Mouse (Mus musculus): ENCODE results near the gene Crybg1. TPM values are rescaled to one million over a fixed set of nuclear protein-coding genes. Genes with fewer than 3 reads are reported as not detected.

The Crybg1 gene
- polyA plus RNA-seq, 1 experiment from 2014 or later = 1.0 TPM

DNA sequence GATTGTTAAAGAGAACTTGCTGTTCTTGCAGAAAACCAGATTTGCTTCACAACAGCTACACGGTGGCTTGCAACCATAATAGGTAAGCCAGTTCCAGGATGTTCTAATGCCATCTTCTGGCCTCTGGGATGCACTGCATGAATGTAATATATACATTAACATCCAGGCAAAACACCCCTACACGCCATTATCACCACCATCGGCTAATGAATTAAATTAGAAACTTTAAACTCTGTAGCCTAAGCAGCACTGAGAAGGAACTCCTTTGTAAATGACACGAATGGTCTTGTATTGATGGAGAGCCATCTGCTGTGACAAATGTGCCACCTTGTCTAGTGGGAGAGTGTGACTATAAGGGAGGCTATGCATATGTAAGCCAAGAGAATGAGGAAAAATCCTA is 11.5 kb upstream of the Crybg1 start:
- Histone ChIP-seq H3K4me1 (ENCODE audit: control insufficient read depth, low read depth, low read length) (peaks cover 15% of the 10 kb centered on the region), H3K9me3 (replicated peaks; ENCODE audit: control insufficient read depth, low read length) (no peaks in the 10 kb centered on the region), H3K27ac (ENCODE audit: low read length) (no peak overlapping the region), H3K4me3 (ENCODE audit: low read depth, low read length) (no peak overlapping the region), H3K9ac (ENCODE audit: low read depth, low read length) (no peak overlapping the region), H3K4me2 (ENCODE audit: low read depth, low read length) (no peak overlapping the region), H3K36me3 (ENCODE audit: control insufficient read depth, insufficient read depth) (no peaks in the 10 kb centered on the region), H3K27me3 (ENCODE audit: control insufficient read depth, insufficient read depth, low read depth, low read length) (no peaks in the 10 kb centered on the region)
- 46% methylated on average over 4 of the region's 4 CpGs for WGBS (ENCODE audit: insufficient replicate concordance)
- no peak for ATAC-seq (ENCODE audit: low read depth)

DNA sequence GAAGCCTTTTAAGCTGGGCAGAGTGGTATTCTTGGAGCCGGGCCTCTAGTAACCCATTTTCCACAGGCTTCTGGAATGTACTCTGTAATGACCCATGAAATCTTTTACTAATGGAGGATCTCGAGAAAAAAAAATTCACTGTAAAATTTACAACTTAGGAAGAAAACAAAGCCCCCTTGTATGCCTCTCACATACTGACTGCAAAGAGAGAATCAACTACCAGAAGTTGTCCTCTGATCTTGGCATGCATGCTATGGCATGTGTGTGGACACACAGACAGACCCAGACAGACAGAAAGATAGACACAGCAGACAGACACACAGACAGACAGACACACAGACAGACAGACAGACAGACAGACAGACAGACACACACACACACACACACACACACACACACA is 8.8 kb upstream of the Crybg1 start:
- Histone ChIP-seq H3K27ac (ENCODE audit: low read length) (no peak overlapping the region), H3K4me2 (ENCODE audit: low read depth, low read length) (no peak overlapping the region), H3K9ac (ENCODE audit: low read depth, low read length) (no peak overlapping the region), H3K9me3 (replicated peaks; ENCODE audit: control insufficient read depth, low read length) (no peaks in the 10 kb centered on the region), H3K4me1 (ENCODE audit: control insufficient read depth, low read depth, low read length) (no peaks in the 10 kb centered on the region), H3K4me3 (ENCODE audit: low read depth, low read length) (no peak overlapping the region), H3K27me3 (ENCODE audit: control insufficient read depth, insufficient read depth, low read depth, low read length) (no peaks in the 10 kb centered on the region), H3K36me3 (ENCODE audit: control insufficient read depth, insufficient read depth) (no peaks in the 10 kb centered on the region)
- WGBS (ENCODE audit: insufficient replicate concordance) = 58% methylated on average over 2 of the region's 2 CpGs
- ATAC-seq (ENCODE audit: low read depth) = no peak

GRCm38 (mm10) chr10:44150501-44150900 is 1.8 kb upstream of the Crybg1 start:
- peaks cover 3% of the 10 kb centered on the region; the same call in 1 of the 2 replicates for H3K4me1 ChIP-seq (ENCODE audit: control insufficient read depth, low read depth, low read length)
- H3K27ac ChIP-seq (ENCODE audit: low read length) = no peak overlapping the region
- no peaks in the 10 kb centered on the region for H3K9me3 ChIP-seq (replicated peaks; ENCODE audit: control insufficient read depth, low read length)
- ATAC-seq (ENCODE audit: low read depth) = no peak
- no peak overlapping the region for H3K9ac ChIP-seq (ENCODE audit: low read depth, low read length)
- no peak overlapping the region for H3K4me2 ChIP-seq (ENCODE audit: low read depth, low read length)
- no peaks in the 10 kb centered on the region for H3K36me3 ChIP-seq (ENCODE audit: control insufficient read depth, insufficient read depth)
- 61% methylated on average over 2 of the region's 2 CpGs for WGBS (ENCODE audit: insufficient replicate concordance)
- H3K4me3 ChIP-seq (ENCODE audit: low read depth, low read length) = no peak overlapping the region
- H3K27me3 ChIP-seq (ENCODE audit: control insufficient read depth, insufficient read depth, low read depth, low read length) = peaks cover 18% of the 10 kb centered on the region

DNA sequence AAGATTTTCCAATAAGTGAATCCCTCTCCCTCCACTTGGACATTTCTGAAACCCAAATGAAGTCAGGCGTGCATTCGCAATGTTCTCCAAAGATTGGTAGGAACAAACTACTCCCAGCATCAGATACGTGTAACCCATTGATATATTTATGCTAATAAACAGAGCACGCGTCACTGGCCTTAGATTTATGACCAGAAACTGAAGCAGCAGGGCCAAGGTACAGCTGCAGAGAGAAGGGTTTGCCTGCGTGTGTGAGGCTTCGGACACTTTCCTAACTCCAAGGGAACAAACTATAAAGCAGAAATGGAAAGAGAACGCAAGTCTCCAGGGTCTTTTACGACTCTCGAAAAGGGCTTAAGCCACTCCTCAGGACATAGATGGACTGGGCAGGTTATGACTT is 5.3 kb downstream of the Crybg1 start:
- H3K4me2 ChIP-seq (ENCODE audit: low read depth, low read length) = no peak overlapping the region
- H3K27ac ChIP-seq (ENCODE audit: low read length) = no peak overlapping the region
- H3K9me3 ChIP-seq (replicated peaks; ENCODE audit: control insufficient read depth, low read length) = no peaks in the 10 kb centered on the region
- H3K36me3 ChIP-seq (ENCODE audit: control insufficient read depth, insufficient read depth) = no peaks in the 10 kb centered on the region
- no peaks in the 10 kb centered on the region for H3K4me1 ChIP-seq (ENCODE audit: control insufficient read depth, low read depth, low read length)
- H3K27me3 ChIP-seq (ENCODE audit: control insufficient read depth, insufficient read depth, low read depth, low read length) = peaks cover 6% of the 10 kb centered on the region
- H3K9ac ChIP-seq (ENCODE audit: low read depth, low read length) = no peak overlapping the region
- no peak for ATAC-seq (ENCODE audit: low read depth)
- WGBS (ENCODE audit: insufficient replicate concordance) = 73% methylated on average over 10 of the region's 10 CpGs
- H3K4me3 ChIP-seq (ENCODE audit: low read depth, low read length) = no peak overlapping the region

DNA sequence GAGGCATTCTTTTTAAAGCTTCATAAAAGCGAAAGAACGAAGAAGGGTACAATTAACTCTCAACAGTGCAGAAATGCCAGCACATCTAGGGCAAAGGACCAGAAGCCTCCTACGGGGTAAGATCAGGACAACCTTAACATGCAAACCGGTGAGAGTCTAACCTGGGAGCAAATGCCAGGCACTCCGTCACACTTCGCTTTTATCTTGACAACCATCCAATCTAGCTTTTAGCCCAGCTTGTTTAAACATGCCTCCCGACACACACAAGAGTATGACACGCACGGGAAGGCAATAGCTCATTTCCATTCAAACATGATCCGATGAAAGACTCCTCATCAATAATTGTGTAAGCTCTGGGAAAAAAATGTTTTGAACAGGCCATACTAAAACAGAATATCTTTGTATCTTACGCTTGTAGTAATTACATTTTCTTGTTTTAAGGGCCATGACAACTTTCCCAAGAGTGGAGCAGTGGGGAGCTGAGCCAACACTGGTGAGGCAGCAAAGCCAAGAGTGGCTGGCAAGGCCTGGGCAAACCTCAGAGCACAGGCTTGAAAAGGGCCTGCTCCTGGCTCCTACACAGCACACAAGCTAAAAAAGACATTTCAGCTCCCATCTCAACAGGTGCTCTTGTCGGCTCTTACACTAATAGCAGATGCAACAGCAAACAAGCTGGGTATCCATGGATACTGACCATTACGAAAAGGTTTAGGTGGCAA is 10.4 kb downstream of the Crybg1 start:
- H3K9me3 ChIP-seq (replicated peaks; ENCODE audit: control insufficient read depth, low read length) = no peaks in the 10 kb centered on the region
- no peak overlapping the region for H3K4me2 ChIP-seq (ENCODE audit: low read depth, low read length)
- no peaks in the 10 kb centered on the region for H3K27me3 ChIP-seq (ENCODE audit: control insufficient read depth, insufficient read depth, low read depth, low read length)
- no peak overlapping the region for H3K9ac ChIP-seq (ENCODE audit: low read depth, low read length)
- H3K36me3 ChIP-seq (ENCODE audit: control insufficient read depth, insufficient read depth) = no peaks in the 10 kb centered on the region
- WGBS (ENCODE audit: insufficient replicate concordance) = 65% methylated on average over 13 of the region's 13 CpGs
- no peaks in the 10 kb centered on the region for H3K4me1 ChIP-seq (ENCODE audit: control insufficient read depth, low read depth, low read length)
- no peak overlapping the region for H3K4me3 ChIP-seq (ENCODE audit: low read depth, low read length)
- no peak overlapping the region for H3K27ac ChIP-seq (ENCODE audit: low read length)
- no peak for ATAC-seq (ENCODE audit: low read depth)

GRCm38 (mm10) chr10:44126047-44126446 is 22.6 kb downstream of the Crybg1 start:
- H3K4me1 ChIP-seq (ENCODE audit: control insufficient read depth, low read depth, low read length) = no peaks in the 10 kb centered on the region
- H3K4me2 ChIP-seq (ENCODE audit: low read depth, low read length) = no peak overlapping the region
- no peaks in the 10 kb centered on the region for H3K27me3 ChIP-seq (ENCODE audit: control insufficient read depth, insufficient read depth, low read depth, low read length)
- no peak for ATAC-seq (ENCODE audit: low read depth)
- H3K4me3 ChIP-seq (ENCODE audit: low read depth, low read length) = no peak overlapping the region
- 70% methylated on average over 5 of the region's 5 CpGs for WGBS (ENCODE audit: insufficient replicate concordance)
- H3K9ac ChIP-seq (ENCODE audit: low read depth, low read length) = no peak overlapping the region
- no peaks in the 10 kb centered on the region for H3K9me3 ChIP-seq (replicated peaks; ENCODE audit: control insufficient read depth, low read length)
- H3K27ac ChIP-seq (ENCODE audit: low read length) = no peak overlapping the region
- H3K36me3 ChIP-seq (ENCODE audit: control insufficient read depth, insufficient read depth) = no peaks in the 10 kb centered on the region

GRCm38 (mm10) chr10:44124400-44124933 is 24.2 kb downstream of the Crybg1 start:
- no peak for ATAC-seq (ENCODE audit: low read depth)

DNA sequence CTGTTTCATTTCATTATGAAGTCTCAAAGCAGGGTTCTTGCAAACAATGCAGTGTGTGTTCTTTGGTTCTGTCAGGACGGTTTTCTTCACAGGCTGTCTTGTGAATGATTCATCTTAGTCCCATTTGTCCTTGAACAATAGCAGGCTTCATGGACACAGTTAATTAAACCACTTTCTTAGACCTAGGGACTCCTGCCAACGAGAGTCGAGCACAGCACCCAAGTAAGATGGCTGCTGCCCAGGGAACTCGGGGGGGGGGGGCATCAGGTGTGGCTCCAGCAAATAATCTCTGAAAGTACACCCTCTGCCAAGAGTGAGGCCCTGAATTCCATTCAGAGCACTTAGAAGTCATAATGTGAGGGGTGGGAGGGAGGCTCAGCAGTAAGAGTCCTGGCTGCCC is 30.0 kb downstream of the Crybg1 start:
- Histone ChIP-seq H3K9me3 (replicated peaks; ENCODE audit: control insufficient read depth, low read length) (no peaks in the 10 kb centered on the region), H3K4me1 (ENCODE audit: control insufficient read depth, low read depth, low read length) (no peaks in the 10 kb centered on the region), H3K4me3 (ENCODE audit: low read depth, low read length) (no peak overlapping the region), H3K9ac (ENCODE audit: low read depth, low read length) (no peak overlapping the region), H3K27ac (ENCODE audit: low read length) (no peak overlapping the region), H3K27me3 (ENCODE audit: control insufficient read depth, insufficient read depth, low read depth, low read length) (no peaks in the 10 kb centered on the region), H3K36me3 (ENCODE audit: control insufficient read depth, insufficient read depth) (no peaks in the 10 kb centered on the region), H3K4me2 (ENCODE audit: low read depth, low read length) (no peak overlapping the region)
- WGBS (ENCODE audit: insufficient replicate concordance) = 54% methylated on average over 4 of the region's 4 CpGs
- ATAC-seq (ENCODE audit: low read depth) = no peak

More at GRCm38 (mm10) chr10:44124400-44124933, 24.2 kb downstream of the Crybg1 start:
- 44% methylated on average over 6 of the region's 6 CpGs for WGBS (ENCODE audit: insufficient replicate concordance)
- no peaks in the 10 kb centered on the region for H3K36me3 ChIP-seq (ENCODE audit: control insufficient read depth, insufficient read depth)
- H3K4me2 ChIP-seq (ENCODE audit: low read depth, low read length) = no peak overlapping the region
- no peak overlapping the region for H3K9ac ChIP-seq (ENCODE audit: low read depth, low read length)
- no peaks in the 10 kb centered on the region for H3K9me3 ChIP-seq (replicated peaks; ENCODE audit: control insufficient read depth, low read length)
- H3K27ac ChIP-seq (ENCODE audit: low read length) = no peak overlapping the region
- no peaks in the 10 kb centered on the region for H3K27me3 ChIP-seq (ENCODE audit: control insufficient read depth, insufficient read depth, low read depth, low read length)
- H3K4me3 ChIP-seq (ENCODE audit: low read depth, low read length) = no peak overlapping the region
- no peaks in the 10 kb centered on the region for H3K4me1 ChIP-seq (ENCODE audit: control insufficient read depth, low read depth, low read length)

GRCm38 (mm10) chr10:44116796-44117195 is 31.9 kb downstream of the Crybg1 start:
- no peak for ATAC-seq (ENCODE audit: low read depth)

More at GRCm38 (mm10) chr10:44116796-44117195, 31.9 kb downstream of the Crybg1 start:
- no peaks in the 10 kb centered on the region for H3K9me3 ChIP-seq (replicated peaks; ENCODE audit: control insufficient read depth, low read length)
- no peaks in the 10 kb centered on the region for H3K27me3 ChIP-seq (ENCODE audit: control insufficient read depth, insufficient read depth, low read depth, low read length)
- no peak overlapping the region for H3K9ac ChIP-seq (ENCODE audit: low read depth, low read length)
- H3K36me3 ChIP-seq (ENCODE audit: control insufficient read depth, insufficient read depth) = no peaks in the 10 kb centered on the region
- H3K4me2 ChIP-seq (ENCODE audit: low read depth, low read length) = no peak overlapping the region
- WGBS (ENCODE audit: insufficient replicate concordance) = 45% methylated on average over 5 of the region's 5 CpGs
- H3K27ac ChIP-seq (ENCODE audit: low read length) = no peak overlapping the region
- no peaks in the 10 kb centered on the region for H3K4me1 ChIP-seq (ENCODE audit: control insufficient read depth, low read depth, low read length)
- H3K4me3 ChIP-seq (ENCODE audit: low read depth, low read length) = no peak overlapping the region
